In genomic region chr7:35056436-35056864, GRCm38 (mm10) we compare ENCODE assay signal across 8 mouse cellular contexts. TPM values are rescaled to one million over a fixed set of nuclear protein-coding genes. Genes with fewer than 3 reads are reported as not detected.
DNase-seq lines count a peak whose midpoint lies in the region; ATAC-seq lines count a peak whose summit lies in the region.

Gene Cebpg (minus strand): TSS chr7:35056573.

- peak; percentile 97 to 99 for DNase-seq in adrenal gland, adult (ENCODE audit: inconsistent age in 2 of 2, low spot score in 1 of 2)
- DNase-seq in embryo, embryonic 10 days (ENCODE audit: low spot score): peak; percentile 97
- DNase-seq in gastrocnemius, postnatal 14 days: peak; percentile 95
- DNase-seq in left cerebral cortex, adult 9 months (ENCODE audit: low spot score in 2 of 2): peak; percentile 90 to 98
- peak; percentile 98 for DNase-seq in right cerebral cortex, adult 2 months (ENCODE audit: low spot score in 2 of 2)
- DNase-seq in urinary bladder, postnatal 10 days (ENCODE audit: low spot score): peak; percentile 93

- H3K36me3 ChIP-seq in megakaryocyte, embryonic 14.5 days (replicated peaks; ENCODE audit: low read length): peaks cover 16% of the 10 kb centered on the region

- ATAC-seq in inflammation-experienced regulatory T-cells, adult 6 months: peak; percentile 96

- no peaks in the 10 kb centered on the region for H3K27me3 ChIP-seq in megakaryocyte, embryonic 14.5 days (replicated peaks)

- peak within 1 kb of the TSS; percentile 94 for H3K4me3 ChIP-seq in megakaryocyte, embryonic 14.5 days (replicated peaks)

- peaks cover 46% of the 10 kb centered on the region for H3K4me1 ChIP-seq in megakaryocyte, embryonic 14.5 days

- peaks cover 13% of the 10 kb centered on the region for H3K9me3 ChIP-seq in megakaryocyte, embryonic 14.5 days

- intact Hi-C loops in gastrocnemius, postnatal 14 days (cut with DNase I; ENCODE audit: low total_unique reads): no loop called here

RNA-seq across cellular contexts. Expression of gene Cebpg, which starts in this region (rescaled TPM):
- 10 to 100 TPM; 24.5 to 30.4 TPM for total RNA-seq in gastrocnemius, postnatal 14 days (2021)
- 1 to 10 TPM; 8.9 to 9.5 (median 9.0) TPM for polyA plus RNA-seq in inflammation-experienced regulatory T-cells, adult 6 months (2017; shearing (Covaris generic))
- 1.7 and 12.8 TPM in 2 replicates for polyA plus RNA-seq in megakaryocyte, embryonic 14.5 days (2012; ENCODE audit: insufficient read depth, low replicate concordance)

Comparison
In these comparisons a context has a peak if more than half of its experiments do, and no peak if none do; other contexts are left out.
1. Peak in every context shown above with its lines: DNase-seq, ATAC-seq and H3K4me3 ChIP-seq.